Mouse (Mus musculus) neutrophil, adult 5-6 weeks (primary cell): Measurements from ENCODE around the gene Scgb1b20. TPM values are rescaled to one million over a fixed set of nuclear protein-coding genes. Genes with fewer than 3 reads are reported as not detected.
"Not testable (repeated sequence)": the region's sequence is repeated elsewhere in the genome, so short reads cannot be mapped to it uniquely, and the experiment has no call there.

Source experiments
- ATAC-seq: fragments of 151-379, 151-347 bp; 2 replicates; pipeline ENCODE4 v1.8.0; 2017; ENCODE audit warnings: mild to moderate bottlenecking, moderate TSS enrichment; ENCODE audit not compliant: insufficient number of reproducible peaks, poor library complexity, low FRiP score, severe bottlenecking; ENCODE audit errors: extremely low read depth
- total RNA-seq: library from RNA; stranded (forward); fragments of 200-1000 nt; gene quantifications from 2 replicates; pipeline ENCODE4 v1.2.3, GENCODE M21; 2017

Scgb1b20 gene
- not detected in 2 replicates for total RNA-seq

DNA sequence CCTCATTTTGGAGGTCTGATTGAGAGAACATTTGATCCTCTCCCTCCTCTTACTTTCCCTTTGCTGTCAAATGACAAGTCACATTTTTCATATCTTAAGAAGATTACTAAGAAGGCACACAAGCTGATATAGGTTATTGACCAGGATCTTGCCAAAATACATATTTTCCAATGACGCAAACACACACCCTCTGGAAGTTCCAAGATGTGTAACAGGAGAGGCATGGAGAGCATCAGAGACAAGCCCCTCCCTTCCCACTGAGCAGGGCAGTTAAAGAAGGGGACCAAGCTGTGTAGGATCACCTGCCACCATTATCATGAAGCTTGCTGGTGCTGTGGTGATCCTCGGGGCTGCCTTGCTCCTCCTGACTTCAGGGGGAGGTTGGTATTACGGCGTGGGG is at the start of gene Scgb1b20:
Scgb1b20 (plus strand) TSS at position 301 of the 400 bp plus-strand sequence.
- ATAC-seq, result not testable (repeated sequence)

GRCm38 (mm10) chr7:33366222-33366621 is 6.8 kb upstream of the Scgb1b20 start, which contains the start of gene Scgb2b20:
Gene Scgb2b20, minus strand, starts transcription at chr7:33366322.
- ATAC-seq, result not testable (repeated sequence)

DNA sequence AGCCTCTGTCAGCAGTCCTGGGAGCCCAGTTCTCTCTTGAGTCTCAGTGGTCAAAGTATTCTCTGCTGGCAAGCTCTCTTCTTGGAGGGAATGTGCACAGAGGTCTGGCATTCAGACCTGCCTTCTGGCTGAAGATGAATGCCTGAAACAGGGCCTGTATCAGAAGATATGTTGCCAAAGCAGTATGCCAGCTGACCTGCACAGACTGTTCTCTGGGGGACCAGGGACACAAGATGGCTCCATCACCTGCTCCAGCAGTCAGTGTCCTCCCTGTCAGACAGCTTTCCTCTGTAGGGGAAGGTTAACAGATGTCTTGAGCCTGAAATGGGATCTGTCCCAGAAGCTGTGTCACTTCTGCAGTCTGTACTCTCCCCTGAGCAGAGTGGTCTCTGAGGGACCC is 26.7 kb downstream of the Scgb1b20 start:
- ATAC-seq, result not testable (repeated sequence)

GRCm38 (mm10) chr7:33401650-33402049 is 28.6 kb downstream of the Scgb1b20 start:
- no peak for ATAC-seq

- ATAC-seq, result not testable (repeated sequence)
These were observed 36.6 kb downstream of the Scgb1b20 start for GRCm38 (mm10) chr7:33409681-33410080.

Other genes starting within 250 kb of the Scgb1b20 start
- gene Scgb2b18, start 199.4 kb upstream of the Scgb1b20 start, total RNA-seq, result not detected in 2 replicates
- gene Scgb1b18, start 187.7 kb upstream of the Scgb1b20 start, total RNA-seq, result not detected in 2 replicates
- not detected in 2 replicates for gene Scgb2b19, start 92.9 kb upstream of the Scgb1b20 start, total RNA-seq
- not detected in 2 replicates for gene Scgb1b19, start 85.9 kb upstream of the Scgb1b20 start, total RNA-seq
- gene Scgb2b20, start 6.9 kb upstream of the Scgb1b20 start, total RNA-seq, result not detected in 2 replicates
- not detected in 2 replicates for gene Scgb2b21, start 147.2 kb downstream of the Scgb1b20 start, total RNA-seq